Mouse (Mus musculus): ENCODE results near the gene Magel2.

Gene Magel2

GRCm38 (mm10) chr7:62420566-62420965 is 43.8 kb downstream of the Magel2 start:
- DNase-seq (ENCODE audit: low read depth in 2 of 2, low spot score in 2 of 2) = no peak

- no peak for DNase-seq (ENCODE audit: low read depth in 2 of 2, low spot score in 2 of 2)
Measured at GRCm38 (mm10) chr7:62423210-62423609, 46.4 kb downstream of the Magel2 start.

GRCm38 (mm10) chr7:62428337-62428736 is 51.5 kb downstream of the Magel2 start:
- no peak for DNase-seq (ENCODE audit: low read depth in 2 of 2, low spot score in 2 of 2)

All from CD8-positive naive resting alpha-beta T cell, adult 2 months (primary cell).